Mouse (Mus musculus) limb, embryonic 14.5 days (tissue): ENCODE measurements around the gene Cnn3. TPM values are rescaled to one million over a fixed set of nuclear protein-coding genes. Genes with fewer than 3 reads are reported as not detected.
A peak's percentile ranks its signal among the peaks of the same experiment; 100 is the strongest.

ENCODE experiments used
- ATAC-seq: fragments of 200-750 bp; cut with Nextera tagmentation; 2 replicates; pipeline ENCODE4 v1.8.0; 2017; ENCODE audit warnings: low read depth, moderate number of reproducible peaks, moderate TSS enrichment; ENCODE audit not compliant: low FRiP score
- DNase-seq: peaks from one replicate; pipeline ENCODE4 v3.0.0-alpha.2; 2015; ENCODE audit warnings: low spot score
- H3K27ac ChIP-seq: fragments of 300-500 bp; sonication (generic); replicated peaks from 2 replicates; pipeline ENCODE4 v1.5.1; 2014; ENCODE audit warnings: low read depth, mild to moderate bottlenecking, low read length, moderate library complexity, mixed read lengths
- H3K27me3 ChIP-seq: fragments of 300-500 bp; sonication (generic); 2 replicates; pipeline ENCODE4 v1.6.1; 2014; ENCODE audit warnings: low read length, mixed read lengths; ENCODE audit not compliant: control insufficient read depth, insufficient read depth
- H3K36me3 ChIP-seq: fragments of 300-500 bp; sonication (generic); 2 replicates; pipeline ENCODE4 v1.6.1; 2014; ENCODE audit warnings: mild to moderate bottlenecking, low read length, moderate library complexity, mixed read lengths; ENCODE audit not compliant: control insufficient read depth, insufficient read depth
- H3K4me1 ChIP-seq: fragments of 300-500 bp; sonication (generic); 2 replicates; pipeline ENCODE4 v1.6.1; 2014; ENCODE audit warnings: antibody characterized with exemption, low read length, mixed read lengths; ENCODE audit not compliant: control insufficient read depth, insufficient read depth
- H3K4me2 ChIP-seq: fragments of 300-500 bp; sonication (generic); replicated peaks from 2 replicates; pipeline ENCODE4 v1.6.1; 2014; ENCODE audit warnings: low read depth, mild to moderate bottlenecking, low read length, moderate library complexity; ENCODE audit not compliant: severe bottlenecking
- H3K4me3 ChIP-seq: fragments of 300-500 bp; sonication (generic); replicated peaks from 2 replicates; pipeline ENCODE4 v1.5.1; 2014; ENCODE audit warnings: low read length
- H3K9ac ChIP-seq: fragments of 300-500 bp; sonication (generic); 2 replicates; pipeline ENCODE4 v1.6.1; 2014; ENCODE audit warnings: mild to moderate bottlenecking, low read depth, low read length, moderate library complexity; ENCODE audit not compliant: severe bottlenecking
- H3K9me3 ChIP-seq: fragments of 300-500 bp; sonication (generic); 2 replicates; pipeline ENCODE4 v1.6.1; 2016; ENCODE audit warnings: low read length; ENCODE audit not compliant: control insufficient read depth
- POLR2A ChIP-seq: fragments of 200-500 bp; IDR thresholded peaks from 2 replicates; pipeline ENCODE4 v1.8.0; 2012; ENCODE audit warnings: inconsistent platforms, mild to moderate bottlenecking, moderate library complexity, borderline replicate concordance; ENCODE audit not compliant: insufficient read depth, insufficient read length; ENCODE audit errors: extremely low read depth
- WGBS: fragments of 180-500 bp; shearing (Covaris S2); extraction: QIAGEN DNeasy Blood & Tissue Kit; methylation state at CpG from one replicate; pipeline ENCODE4 v1.1.7; 2014; 5-methylcytosine and 5-hydroxymethylcytosine counted together
- polyA plus RNA-seq, 2 experiments: library from polyadenylated mRNA; depleted of rRNA in 1 of 2; stranded (reverse) in 1 of 2; unstranded in 1 of 2; fragments of >200 nt; fragmentation: Nextera tagmentation in 1 of 2; extraction: Ambion mirVana in 1 of 2; gene quantifications; 2 replicates each; pipeline versions ENCODE4 v1.2.1 to v1.2.3; 2012 to 2014

Gene Cnn3
- polyA plus RNA-seq, 2 experiments: 674 to 746 TPM

- H3K27me3 ChIP-seq: no peaks in the 10 kb centered on the region
- ATAC-seq: peak; percentile 70; the same call in 1 of the 2 replicates
- no peak for TF ChIP-seq POLR2A
Observed at GRCm38 (mm10) chr3:121500225-121500624, 73.9 kb downstream of the Cnn3 start.

GRCm38 (mm10) chr3:121500734-121501133, 74.4 kb downstream of the Cnn3 start:
- Histone ChIP-seq H3K4me1 (no peaks in the 10 kb centered on the region), H3K27me3 (no peaks in the 10 kb centered on the region), H3K9ac (no peak overlapping the region), H3K9me3 (no peaks in the 10 kb centered on the region), H3K4me3 (no peak overlapping the region), H3K27ac (no peak overlapping the region), H3K4me2 (no peak overlapping the region), H3K36me3 (no peaks in the 10 kb centered on the region)
- ATAC-seq: no peak
- no peak for TF ChIP-seq POLR2A
- WGBS: 93% methylated on average over 5 of the region's 5 CpGs
- no peak for DNase-seq

More at GRCm38 (mm10) chr3:121500225-121500624, 73.9 kb downstream of the Cnn3 start:
- Histone ChIP-seq H3K36me3 (no peaks in the 10 kb centered on the region), H3K9me3 (no peaks in the 10 kb centered on the region), H3K9ac (no peak overlapping the region), H3K4me1 (no peaks in the 10 kb centered on the region), H3K4me3 (no peak overlapping the region), H3K27ac (no peak overlapping the region), H3K4me2 (no peak overlapping the region)
- 57% methylated on average over 10 of the region's 10 CpGs for WGBS
- DNase-seq: peak; percentile 69

GRCm38 (mm10) chr3:121504927-121505487, 78.7 kb downstream of the Cnn3 start:
- Histone ChIP-seq H3K9me3 (no peaks in the 10 kb centered on the region), H3K4me3 (no peak overlapping the region), H3K27ac (no peak overlapping the region), H3K9ac (no peak overlapping the region), H3K4me2 (no peak overlapping the region), H3K4me1 (no peaks in the 10 kb centered on the region; the same call in 1 of the 2 replicates), H3K27me3 (no peaks in the 10 kb centered on the region), H3K36me3 (no peaks in the 10 kb centered on the region)
- no peak for DNase-seq
- TF ChIP-seq POLR2A: no peak
- WGBS: 76% methylated on average over 8 of the region's 8 CpGs
- no peak for ATAC-seq

GRCm38 (mm10) chr3:121506175-121506574, 79.9 kb downstream of the Cnn3 start:
- ATAC-seq (no peak), DNase-seq (no peak)
- Histone ChIP-seq H3K36me3 (no peaks in the 10 kb centered on the region), H3K4me3 (no peak overlapping the region), H3K4me1 (no peaks in the 10 kb centered on the region; the same call in 1 of the 2 replicates), H3K27me3 (no peaks in the 10 kb centered on the region), H3K9ac (no peak overlapping the region), H3K27ac (no peak overlapping the region), H3K4me2 (no peak overlapping the region), H3K9me3 (no peaks in the 10 kb centered on the region)
- 83% methylated on average over 8 of the region's 8 CpGs for WGBS
- no peak for TF ChIP-seq POLR2A

- Histone ChIP-seq H3K4me2 (no peak overlapping the region), H3K9me3 (no peaks in the 10 kb centered on the region), H3K27me3 (no peaks in the 10 kb centered on the region), H3K9ac (no peak overlapping the region), H3K36me3 (no peaks in the 10 kb centered on the region), H3K27ac (no peak overlapping the region), H3K4me3 (no peak overlapping the region), H3K4me1 (no peaks in the 10 kb centered on the region; the same call in 1 of the 2 replicates)
- no peak for TF ChIP-seq POLR2A
- no peak for DNase-seq
- 83% methylated on average over 7 of the region's 7 CpGs for WGBS
- no peak for ATAC-seq
Observed at GRCm38 (mm10) chr3:121506756-121507155, 80.5 kb downstream of the Cnn3 start.
